In genomic region chr15:78877810-78878390, GRCm38 (mm10) we compare ENCODE assay signal across 9 mouse cellular contexts. TPM values are rescaled to one million over a fixed set of nuclear protein-coding genes. Genes with fewer than 3 reads are reported as not detected.
DNase-seq lines count a peak whose midpoint lies in the region; ATAC-seq and TF ChIP-seq lines count a peak whose summit lies in the region.
"Had no signal": no experiment of that assay in that cellular context is flagged by ENCODE, and none has a peak within 500 bp of the region (broad histone marks: within the 10 kb centered on the region; RNA-seq: fewer than 3 reads in every experiment).

No protein-coding gene starts in this region.

- H3K4me3 ChIP-seq in cerebellum, adult 2 months (replicated peaks; ENCODE audit: insufficient read depth, low read depth, low read length): peak overlapping the region; percentile 72
- H3K4me3 ChIP-seq in E14TG2a.4 (replicated peaks; ENCODE audit: low read length): peak overlapping the region; percentile 92
- H3K4me3 ChIP-seq in forebrain, postnatal 0 days (ENCODE audit: low read depth, low read length): peak overlapping the region; percentile 82
- peak overlapping the region; percentile 58 for H3K4me3 ChIP-seq in kidney, postnatal 0 days (replicated peaks; ENCODE audit: low read depth, low read length)
- H3K4me3 ChIP-seq in neural tube, embryonic 13.5 days: peak overlapping the region; percentile 79

- peak overlapping the region; percentile 86 for H3K4me2 ChIP-seq in forebrain, postnatal 0 days (ENCODE audit: low read depth)
- H3K4me2 ChIP-seq in kidney, postnatal 0 days (ENCODE audit: low read length): peak overlapping the region; percentile 78
- peak overlapping the region; percentile 92 for H3K4me2 ChIP-seq in neural tube, embryonic 13.5 days

- peak overlapping the region; percentile 51 for H3K27ac ChIP-seq in cerebellum, adult 2 months (ENCODE audit: insufficient read depth, low read length)
- H3K27ac ChIP-seq in forebrain, postnatal 0 days (ENCODE audit: low read depth, low read length): peak overlapping the region; percentile 99
- peak overlapping the region; percentile 97 for H3K27ac ChIP-seq in kidney, postnatal 0 days
- peak overlapping the region; percentile 99 for H3K27ac ChIP-seq in neural tube, embryonic 13.5 days (replicated peaks)

- TF ChIP-seq POLR2A in cerebellum, adult 2 months (IDR thresholded peaks at IDR 0.05; ENCODE audit: borderline replicate concordance, insufficient read depth, low read length): no peak

- 2% methylated on average over 17 of the region's 17 CpGs for WGBS in cerebellum, adult 2 months
- 1% methylated on average over 17 of the region's 17 CpGs for WGBS in forebrain, postnatal 0 days
- under 1% methylated on average over 16 of the region's 17 CpGs for WGBS in kidney, postnatal 0 days
- WGBS in neural tube, embryonic 13.5 days: 0% methylated on average over 15 of the region's 17 CpGs

- peak; percentile 19; the same call in 1 of the 2 replicates for ATAC-seq in forebrain, postnatal 0 days
- no peak; the same call in 1 of the 2 replicates for ATAC-seq in kidney, postnatal 0 days (replicated peaks; ENCODE audit: low FRiP score, low read depth)
- peak; percentile 42; the same call in 1 of the 2 replicates for ATAC-seq in neural tube, embryonic 13.5 days (ENCODE audit: low read depth)

- H3K9me3 ChIP-seq in E14TG2a.4 (ENCODE audit: low read length): no peaks in the 10 kb centered on the region
- no peaks in the 10 kb centered on the region for H3K9me3 ChIP-seq in forebrain, postnatal 0 days (ENCODE audit: low read length)
- H3K9me3 ChIP-seq in kidney, postnatal 0 days (replicated peaks; ENCODE audit: low read length): no peaks in the 10 kb centered on the region
- H3K9me3 ChIP-seq in neural tube, embryonic 13.5 days: no peaks in the 10 kb centered on the region

- peak; percentile 32 to 38 for DNase-seq in cerebellum, adult 2 months
- no peak for DNase-seq in cerebellum, adult 9-11 months
- DNase-seq in forebrain, postnatal 0 days: no peak
- peak; percentile 54 for DNase-seq in kidney, postnatal 0 days (ENCODE audit: low spot score)
- no peak for DNase-seq in frontal cortex, postnatal 14 days (ENCODE audit: low spot score in 2 of 2)
- DNase-seq in urinary bladder, postnatal 10 days (ENCODE audit: low spot score): no peak

- H3K9ac ChIP-seq in forebrain, postnatal 0 days: peak overlapping the region; percentile 87
- peak overlapping the region; percentile 80 for H3K9ac ChIP-seq in kidney, postnatal 0 days (ENCODE audit: low read depth, low read length)
- peak overlapping the region; percentile 91 for H3K9ac ChIP-seq in neural tube, embryonic 13.5 days

- H3K36me3 ChIP-seq in E14TG2a.4 (ENCODE audit: insufficient read depth, low read length): peaks cover 40% of the 10 kb centered on the region
- peaks cover 28% of the 10 kb centered on the region for H3K36me3 ChIP-seq in forebrain, postnatal 0 days (ENCODE audit: insufficient read depth)
- peaks cover 24% of the 10 kb centered on the region for H3K36me3 ChIP-seq in kidney, postnatal 0 days (ENCODE audit: insufficient read depth, low read length)
- peaks cover 30% of the 10 kb centered on the region for H3K36me3 ChIP-seq in neural tube, embryonic 13.5 days

- no peaks in the 10 kb centered on the region for H3K27me3 ChIP-seq in cerebellum, adult 2 months (ENCODE audit: control insufficient read depth, insufficient read depth, low read length)
- no peaks in the 10 kb centered on the region for H3K27me3 ChIP-seq in E14TG2a.4 (ENCODE audit: insufficient read depth, low read length)
- H3K27me3 ChIP-seq in forebrain, postnatal 0 days (ENCODE audit: insufficient read depth, low read length): no peaks in the 10 kb centered on the region
- H3K27me3 ChIP-seq in kidney, postnatal 0 days (ENCODE audit: insufficient read depth, low read length): no peaks in the 10 kb centered on the region
- H3K27me3 ChIP-seq in neural tube, embryonic 13.5 days: no peaks in the 10 kb centered on the region

- peaks cover 15% of the 10 kb centered on the region; the same call in 1 of the 2 replicates for H3K4me1 ChIP-seq in cerebellum, adult 2 months (ENCODE audit: control insufficient read depth, insufficient read depth, low read length)
- peaks cover 77% of the 10 kb centered on the region for H3K4me1 ChIP-seq in E14TG2a.4 (replicated peaks; ENCODE audit: low read depth, low read length)
- H3K4me1 ChIP-seq in forebrain, postnatal 0 days (ENCODE audit: insufficient read depth): peaks cover 7% of the 10 kb centered on the region
- peaks cover 14% of the 10 kb centered on the region; the same call in 1 of the 2 replicates for H3K4me1 ChIP-seq in kidney, postnatal 0 days (replicated peaks; ENCODE audit: insufficient read depth, low read length)
- peaks cover 39% of the 10 kb centered on the region for H3K4me1 ChIP-seq in neural tube, embryonic 13.5 days (replicated peaks)

- TF ChIP-seq CTCF in cerebellum, adult 2 months (IDR thresholded peaks at IDR 0.05; ENCODE audit: borderline replicate concordance, insufficient read depth, low read depth, low read length): no peak
- TF ChIP-seq CTCF in E14TG2a.4 (conservative IDR thresholded peaks at IDR 0.05; ENCODE audit: low read length): no peak
- no peak for TF ChIP-seq CTCF in forebrain, postnatal 0 days (IDR thresholded peaks at IDR 0.05; ENCODE audit: low read depth)
- no peak for TF ChIP-seq CTCF in kidney, postnatal 0 days (IDR thresholded peaks at IDR 0.05; ENCODE audit: low read depth)

RNA-seq across cellular contexts. Expression of gene Gga1, which starts 0.9 kb away (rescaled TPM):
- 80.8 and 82.5 TPM in 2 replicates for polyA plus RNA-seq in cerebellum, adult 2 months (2012; rRNA removed)
- 37.0 and 42.9 TPM in 2 replicates for total RNA-seq in forebrain, postnatal 0 days (2014; rRNA removed)
- 54.8 and 55.7 TPM in 2 replicates for polyA plus RNA-seq in forebrain, postnatal 0 days (2015; fragmentation: Nextera tagmentation; extraction: Ambion mirVana)
- polyA plus RNA-seq in kidney, postnatal 0 days (2015; fragmentation: Nextera tagmentation; extraction: Ambion mirVana): 41.5 and 42.8 TPM in 2 replicates
- polyA plus RNA-seq in neural tube, embryonic 13.5 days (2015; fragmentation: Nextera tagmentation; extraction: Ambion mirVana): 44.0 and 51.0 TPM in 2 replicates

RNA-seq across cellular contexts. Expression of gene Gm49510, which starts 21.6 kb away (rescaled TPM):
- polyA plus RNA-seq in cerebellum, adult 2 months (2012; rRNA removed): 0.10 TPM in 2 replicates
- total RNA-seq in forebrain, postnatal 0 days (2014; rRNA removed): not detected in 2 replicates
- polyA plus RNA-seq in forebrain, postnatal 0 days (2015; fragmentation: Nextera tagmentation; extraction: Ambion mirVana): not detected in 2 replicates
- polyA plus RNA-seq in kidney, postnatal 0 days (2015; fragmentation: Nextera tagmentation; extraction: Ambion mirVana): 0.30 TPM in 1 of 2 replicates, not detected in the other
- polyA plus RNA-seq in neural tube, embryonic 13.5 days (2015; fragmentation: Nextera tagmentation; extraction: Ambion mirVana): 0.37 TPM in 1 of 2 replicates, not detected in the other

RNA-seq across cellular contexts. Expression of gene Sh3bp1, which starts 21.7 kb away (rescaled TPM):
- polyA plus RNA-seq in cerebellum, adult 2 months (2012; rRNA removed): 25.8 and 28.2 TPM in 2 replicates
- total RNA-seq in forebrain, postnatal 0 days (2014; rRNA removed): 2.0 and 6.4 TPM in 2 replicates
- 3.3 and 4.3 TPM in 2 replicates for polyA plus RNA-seq in forebrain, postnatal 0 days (2015; fragmentation: Nextera tagmentation; extraction: Ambion mirVana)
- polyA plus RNA-seq in kidney, postnatal 0 days (2015; fragmentation: Nextera tagmentation; extraction: Ambion mirVana): 19.6 and 24.6 TPM in 2 replicates
- polyA plus RNA-seq in neural tube, embryonic 13.5 days (2015; fragmentation: Nextera tagmentation; extraction: Ambion mirVana): 6.2 and 6.8 TPM in 2 replicates

RNA-seq across cellular contexts. Expression of gene Lgals2, which starts 22.6 kb away (rescaled TPM):
- polyA plus RNA-seq in cerebellum, adult 2 months (2012; rRNA removed): 0.87 and 1.2 TPM in 2 replicates
- not detected in 2 replicates for total RNA-seq in forebrain, postnatal 0 days (2014; rRNA removed)
- polyA plus RNA-seq in forebrain, postnatal 0 days (2015; fragmentation: Nextera tagmentation; extraction: Ambion mirVana): 0.52 TPM in 1 of 2 replicates, not detected in the other
- 0.91 and 1.2 TPM in 2 replicates for polyA plus RNA-seq in kidney, postnatal 0 days (2015; fragmentation: Nextera tagmentation; extraction: Ambion mirVana)
- not detected in 2 replicates for polyA plus RNA-seq in neural tube, embryonic 13.5 days (2015; fragmentation: Nextera tagmentation; extraction: Ambion mirVana)
- total RNA-seq: heart, adult 18-20 months had no signal

RNA-seq across cellular contexts. Expression of gene Cdc42ep1, which starts 35.5 kb away (rescaled TPM):
- 73.2 and 77.3 TPM in 2 replicates for polyA plus RNA-seq in cerebellum, adult 2 months (2012; rRNA removed)
- 8.3 and 8.6 TPM in 2 replicates for total RNA-seq in forebrain, postnatal 0 days (2014; rRNA removed)
- polyA plus RNA-seq in forebrain, postnatal 0 days (2015; fragmentation: Nextera tagmentation; extraction: Ambion mirVana): 10.6 and 13.5 TPM in 2 replicates
- polyA plus RNA-seq in kidney, postnatal 0 days (2015; fragmentation: Nextera tagmentation; extraction: Ambion mirVana): 51.4 and 57.1 TPM in 2 replicates
- polyA plus RNA-seq in neural tube, embryonic 13.5 days (2015; fragmentation: Nextera tagmentation; extraction: Ambion mirVana): 11.5 and 13.7 TPM in 2 replicates

Comparison
In these comparisons a context has a peak if more than half of its experiments do, and no peak if none do; other contexts are left out.
1. DNase-seq: peak in cerebellum, adult 2 months (2 of 2) and kidney, postnatal 0 days (single experiment); none in cerebellum, adult 9-11 months (single experiment), forebrain, postnatal 0 days (single experiment), frontal cortex, postnatal 14 days (0 of 2) and urinary bladder, postnatal 10 days (single experiment).
2. Peak in every context shown above with its lines, with median percentiles within 50 percentile points of each other: H3K27ac ChIP-seq, H3K4me3 ChIP-seq, H3K4me2 ChIP-seq and H3K9ac ChIP-seq.